Mouse (Mus musculus) limb, embryonic 11.5 days (tissue): ENCODE measurements around the gene Brd4. TPM values are rescaled to one million over a fixed set of nuclear protein-coding genes. Genes with fewer than 3 reads are reported as not detected.

Experiments used
- ATAC-seq: fragments of 200-750 bp; cut with Nextera tagmentation; 2 replicates; pipeline ENCODE4 v1.8.0; 2017; ENCODE audit warnings: low read depth; ENCODE audit not compliant: insufficient number of reproducible peaks, low FRiP score, low TSS enrichment
- DNase-seq: peaks from one replicate; pipeline ENCODE4 v3.0.0-alpha.2; 2015; ENCODE audit warnings: low spot score
- H3K27ac ChIP-seq: fragments of 300-500 bp; sonication (generic); replicated peaks from 2 replicates; pipeline ENCODE4 v1.5.1; 2014; ENCODE audit warnings: low read depth, mild to moderate bottlenecking, low read length
- H3K27me3 ChIP-seq: fragments of 300-500 bp; sonication (generic); 2 replicates; pipeline ENCODE4 v1.6.1; 2014; ENCODE audit warnings: mild to moderate bottlenecking, low read length, mixed read lengths; ENCODE audit not compliant: control insufficient read depth, insufficient read depth
- H3K36me3 ChIP-seq: fragments of 300-500 bp; sonication (generic); 2 replicates; pipeline ENCODE4 v1.6.1; 2014; ENCODE audit warnings: mild to moderate bottlenecking, low read length, moderate library complexity, mixed read lengths; ENCODE audit not compliant: control insufficient read depth, insufficient read depth
- H3K4me1 ChIP-seq: fragments of 300-500 bp; sonication (generic); 2 replicates; pipeline ENCODE4 v1.6.1; 2014; ENCODE audit warnings: low read length, mixed read lengths; ENCODE audit not compliant: control insufficient read depth, insufficient read depth
- H3K4me2 ChIP-seq: fragments of 300-500 bp; sonication (generic); 2 replicates; pipeline ENCODE4 v1.6.1; 2014; ENCODE audit warnings: low read depth, mild to moderate bottlenecking, moderate library complexity; ENCODE audit not compliant: severe bottlenecking
- H3K4me3 ChIP-seq: fragments of 300-500 bp; sonication (generic); 2 replicates; pipeline ENCODE4 v1.5.1; 2014; ENCODE audit warnings: low read depth, low read length
- H3K9ac ChIP-seq: fragments of 300-500 bp; sonication (generic); 2 replicates; pipeline ENCODE4 v1.6.1; 2014; ENCODE audit warnings: mild to moderate bottlenecking, low read length
- H3K9me3 ChIP-seq: fragments of 300-500 bp; sonication (generic); 2 replicates; pipeline ENCODE4 v1.6.1; 2016; ENCODE audit warnings: low read length; ENCODE audit not compliant: control insufficient read depth
- WGBS: fragments of 180-500 bp; shearing (Covaris S2); extraction: QIAGEN DNeasy Blood & Tissue Kit; methylation state at CpG from one replicate; pipeline ENCODE4 v1.1.7; 2014; 5-methylcytosine and 5-hydroxymethylcytosine counted together
- polyA plus RNA-seq: library from polyadenylated mRNA; unstranded; fragments of >200 nt; fragmentation: Nextera tagmentation; extraction: Ambion mirVana; gene quantifications from 2 replicates; pipeline ENCODE4 v1.2.1, GENCODE M21; 2014

Brd4 gene
- polyA plus RNA-seq, result 124 and 140 TPM in 2 replicates

GRCm38 (mm10) chr17:32284262-32285137 is at the start of gene Brd4:
Brd4 (minus strand) TSS chr17:32284722.
- H3K9ac ChIP-seq, result peak within 1 kb of the TSS; percentile 96
- H3K4me3 ChIP-seq, result peak within 1 kb of the TSS; percentile 86
- peak within 1 kb of the TSS; percentile 97 for H3K27ac ChIP-seq
- no peaks in the 10 kb centered on the region for H3K27me3 ChIP-seq
- ATAC-seq (peak; percentile 83), DNase-seq (peak; percentile 96)
- H3K9me3 ChIP-seq, result no peaks in the 10 kb centered on the region
- H3K4me1 ChIP-seq, result no peaks in the 10 kb centered on the region
- peak within 1 kb of the TSS; percentile 67 for H3K4me2 ChIP-seq
- WGBS, result under 1% methylated on average over 88 of the region's 100 CpGs
- no peaks in the 10 kb centered on the region for H3K36me3 ChIP-seq

DNA sequence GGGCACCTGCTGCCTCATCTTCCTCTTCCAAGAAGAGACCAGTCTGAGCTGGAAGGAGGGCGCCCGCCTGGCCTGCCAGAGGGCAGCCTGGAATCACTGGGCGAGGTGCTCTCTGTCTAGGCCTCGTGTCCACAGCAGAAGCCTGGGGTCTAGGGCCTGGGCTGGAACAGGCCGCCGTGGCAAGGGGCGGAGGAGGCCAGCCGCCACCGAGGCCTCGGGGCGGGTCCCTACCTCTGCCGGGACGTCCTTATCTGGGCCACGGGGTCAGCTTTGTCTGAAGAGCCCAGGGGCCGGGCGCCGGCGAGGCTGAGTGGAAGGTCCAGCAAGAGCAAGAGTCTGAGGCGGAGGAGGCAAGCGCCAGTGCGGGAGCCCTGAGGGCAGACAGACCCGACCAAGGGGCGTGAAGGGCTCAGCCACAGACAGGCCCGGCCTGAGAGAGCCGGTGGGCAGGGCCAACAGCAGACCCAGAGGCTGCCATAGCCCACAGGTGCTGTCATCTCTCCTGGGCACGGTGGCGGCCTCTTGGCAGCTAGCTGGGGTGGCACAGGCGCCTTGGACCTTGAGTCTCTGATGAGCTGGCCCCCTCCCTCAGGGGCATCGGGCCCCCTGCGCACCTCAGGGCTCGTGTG is 49.3 kb upstream of the Brd4 start:
- Histone ChIP-seq H3K9ac (no peak overlapping the region), H3K4me1 (no peaks in the 10 kb centered on the region), H3K4me2 (no peak overlapping the region), H3K36me3 (peaks cover 39% of the 10 kb centered on the region), H3K27me3 (no peaks in the 10 kb centered on the region), H3K27ac (no peak overlapping the region), H3K9me3 (no peaks in the 10 kb centered on the region), H3K4me3 (no peak overlapping the region)
- ATAC-seq, result no peak
- no peak for DNase-seq
- 93% methylated on average over 28 of the region's 31 CpGs for WGBS

DNA sequence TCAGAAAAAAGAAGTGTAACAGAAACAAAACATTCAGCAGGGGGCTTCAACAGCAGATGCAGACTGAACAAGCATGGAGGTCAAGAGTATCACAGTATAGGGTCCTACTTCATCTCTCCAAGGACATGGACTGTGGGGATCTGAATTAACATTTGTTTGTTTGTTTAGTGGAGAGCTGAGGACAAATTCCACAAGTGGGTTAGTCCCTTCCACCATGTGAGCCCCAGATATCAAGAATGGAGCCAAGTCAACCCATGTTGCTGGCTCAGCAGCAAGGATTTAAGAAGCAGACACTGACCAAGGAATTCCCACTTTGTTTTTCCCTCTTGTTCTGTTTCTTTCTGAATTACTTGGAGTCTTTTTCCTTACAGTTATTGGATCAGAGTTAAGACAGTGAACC is 43.0 kb upstream of the Brd4 start:
- Histone ChIP-seq H3K9ac (no peak overlapping the region), H3K36me3 (peaks cover 11% of the 10 kb centered on the region; the same call in 1 of the 2 replicates), H3K9me3 (no peaks in the 10 kb centered on the region), H3K27ac (no peak overlapping the region), H3K27me3 (no peaks in the 10 kb centered on the region), H3K4me3 (no peak overlapping the region), H3K4me1 (no peaks in the 10 kb centered on the region), H3K4me2 (no peak overlapping the region)
- no peak for DNase-seq
- ATAC-seq, result no peak

DNA sequence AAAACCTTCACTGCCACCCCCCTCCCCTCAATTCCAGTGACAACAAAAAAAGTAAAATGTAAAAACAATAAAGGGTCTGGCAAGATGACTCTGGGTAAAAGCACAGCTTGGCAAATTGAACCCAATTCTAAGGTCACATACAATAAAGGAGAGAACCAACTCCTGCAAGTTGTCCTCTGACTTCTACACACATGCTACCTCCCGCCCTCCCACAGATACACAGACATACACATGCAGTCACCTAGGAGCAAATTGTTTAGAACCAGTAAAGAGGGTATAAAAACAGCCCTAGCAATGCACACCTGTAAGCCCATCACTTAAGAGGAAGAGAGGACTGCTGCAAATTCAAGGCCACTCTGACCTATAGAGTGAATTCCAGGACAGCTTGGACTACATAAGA is 38.3 kb upstream of the Brd4 start:
- Histone ChIP-seq H3K4me3 (no peak overlapping the region), H3K27ac (no peak overlapping the region), H3K9me3 (no peaks in the 10 kb centered on the region), H3K4me2 (no peak overlapping the region), H3K36me3 (peaks cover 6% of the 10 kb centered on the region; the same call in 1 of the 2 replicates), H3K4me1 (peaks cover 9% of the 10 kb centered on the region), H3K9ac (no peak overlapping the region), H3K27me3 (no peaks in the 10 kb centered on the region)
- no peak for ATAC-seq
- WGBS, result 90% methylated on average over 1 of the region's 1 CpGs
- DNase-seq, result no peak

- H3K4me3 ChIP-seq, result peak overlapping the region; percentile 72
- WGBS, result 22% methylated on average over 6 of the region's 6 CpGs
- H3K4me1 ChIP-seq, result peaks cover 9% of the 10 kb centered on the region
- H3K36me3 ChIP-seq, result peaks cover 11% of the 10 kb centered on the region; the same call in 1 of the 2 replicates
- ATAC-seq, result no peak
- H3K27me3 ChIP-seq, result no peaks in the 10 kb centered on the region
- H3K27ac ChIP-seq, result peak overlapping the region; percentile 78
- no peaks in the 10 kb centered on the region for H3K9me3 ChIP-seq
- peak overlapping the region; percentile 81 for H3K4me2 ChIP-seq
- H3K9ac ChIP-seq, result peak overlapping the region; percentile 89
- peak; percentile 33 for DNase-seq
These were observed 37.3 kb upstream of the Brd4 start for GRCm38 (mm10) chr17:32321836-32322235.

DNA sequence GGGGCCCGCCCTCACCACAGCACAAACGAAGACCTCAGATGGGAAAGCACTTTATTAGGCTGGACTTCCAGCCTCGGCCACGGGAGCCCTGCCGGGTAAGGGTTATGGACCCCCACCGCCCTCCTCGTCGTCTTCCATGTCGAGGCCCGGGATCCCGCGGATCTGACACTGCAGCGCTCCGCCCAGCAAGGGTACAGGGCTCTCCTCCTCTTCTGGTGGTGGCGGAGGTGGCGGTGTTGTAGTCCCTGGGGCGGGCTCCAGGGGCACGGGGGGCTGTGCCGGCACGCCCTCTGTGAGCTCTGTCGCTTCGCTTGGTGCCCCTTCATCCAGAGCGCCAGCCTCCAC is 36.8 kb upstream of the Brd4 start:
- 0% methylated on average over 21 of the region's 23 CpGs for WGBS
- no peak for DNase-seq
- Histone ChIP-seq H3K27me3 (no peaks in the 10 kb centered on the region), H3K27ac (peak overlapping the region; percentile 78), H3K4me3 (peak overlapping the region; percentile 72), H3K36me3 (peaks cover 15% of the 10 kb centered on the region), H3K9ac (peak overlapping the region; percentile 89), H3K9me3 (no peaks in the 10 kb centered on the region), H3K4me2 (peak overlapping the region; percentile 81), H3K4me1 (peaks cover 9% of the 10 kb centered on the region)
- peak; percentile 71 for ATAC-seq

DNA sequence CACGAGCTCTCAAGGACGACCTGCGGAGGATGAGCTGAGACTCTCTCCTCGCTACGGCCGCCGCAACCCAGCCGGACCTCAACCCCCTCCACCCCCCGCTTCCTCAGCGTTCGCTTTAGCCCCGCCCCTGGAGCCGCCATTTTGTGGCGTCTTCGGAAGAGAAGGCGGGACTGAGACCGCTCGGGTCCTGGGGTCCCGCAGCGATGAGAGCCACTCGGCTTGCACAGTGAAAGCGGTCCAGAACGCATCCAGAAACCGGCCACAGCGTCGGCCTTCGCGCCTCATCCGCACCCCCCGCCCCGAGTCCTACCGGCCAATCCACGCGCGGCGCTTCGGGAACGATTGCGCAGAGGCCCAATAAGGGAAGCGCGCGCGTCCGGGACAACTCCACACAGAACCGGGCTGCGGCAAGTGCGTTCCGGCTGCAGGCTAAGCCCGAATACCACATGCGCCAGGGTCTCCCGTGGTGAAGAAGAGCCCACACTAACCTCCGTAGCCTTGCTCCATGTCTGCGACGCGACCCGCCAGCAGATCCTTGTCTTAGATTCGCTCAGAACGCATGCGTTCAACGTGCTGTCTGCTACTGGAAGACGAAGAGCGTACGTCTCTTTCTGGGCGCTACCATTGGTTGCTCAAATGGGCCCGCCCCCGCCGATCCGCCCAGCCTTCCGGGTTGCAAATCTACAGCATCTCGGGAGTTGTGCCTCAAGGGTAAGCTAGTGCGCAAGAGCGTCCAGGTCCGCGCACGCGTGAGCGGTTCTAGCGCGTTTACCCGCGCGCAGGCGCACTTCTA is 36.3 kb upstream of the Brd4 start, which contains the start of gene Akap8:
Gene Akap8 (minus strand): TSS at position 642 of the 793 bp plus-strand sequence.
- Histone ChIP-seq H3K9ac (peak within 1 kb of the TSS; percentile 89), H3K4me1 (peaks cover 9% of the 10 kb centered on the region), H3K27me3 (no peaks in the 10 kb centered on the region), H3K4me2 (peak within 1 kb of the TSS; percentile 81), H3K4me3 (peak within 1 kb of the TSS; percentile 72), H3K9me3 (no peaks in the 10 kb centered on the region), H3K36me3 (peaks cover 19% of the 10 kb centered on the region), H3K27ac (peak within 1 kb of the TSS; percentile 86)
- WGBS, result under 1% methylated on average over 83 of the region's 83 CpGs
- DNase-seq (peak; percentile 98), ATAC-seq (peak; percentile 98)

DNA sequence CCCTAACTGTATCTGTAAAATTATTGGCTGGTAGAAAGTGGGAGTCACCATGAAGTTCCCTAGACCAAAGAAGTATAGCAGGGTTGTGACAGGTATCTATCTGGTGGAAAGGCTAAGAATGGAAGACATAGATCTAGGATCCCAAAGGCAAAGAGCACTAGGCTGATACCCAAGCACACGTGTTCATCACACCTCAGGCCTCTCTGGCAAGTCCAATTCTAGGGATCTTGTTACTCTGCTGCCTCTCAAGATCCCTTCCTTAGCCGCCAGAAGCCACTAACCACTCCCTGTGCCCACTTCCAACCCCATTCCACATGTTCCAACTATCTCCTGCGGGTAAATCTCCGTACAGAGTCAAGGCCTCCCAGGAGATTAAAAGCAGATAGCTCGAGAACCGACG is 35.4 kb upstream of the Brd4 start:
- H3K4me2 ChIP-seq, result peak overlapping the region; percentile 79
- H3K27me3 ChIP-seq, result no peaks in the 10 kb centered on the region
- H3K9me3 ChIP-seq, result no peaks in the 10 kb centered on the region
- under 1% methylated on average over 7 of the region's 7 CpGs for WGBS
- ATAC-seq (no peak), DNase-seq (peak; percentile 27)
- peaks cover 9% of the 10 kb centered on the region for H3K4me1 ChIP-seq
- peaks cover 23% of the 10 kb centered on the region for H3K36me3 ChIP-seq
- peak overlapping the region; percentile 86; the same call in 1 of the 2 replicates for H3K27ac ChIP-seq
- peak overlapping the region; percentile 89 for H3K9ac ChIP-seq
- H3K4me3 ChIP-seq, result peak overlapping the region; percentile 72
